Mouse (Mus musculus) heart, embryonic 11.5 days (tissue): Measurements from ENCODE around the gene 2200002J24Rik. TPM values are rescaled to one million over a fixed set of nuclear protein-coding genes. Genes with fewer than 3 reads are reported as not detected.
"Not testable (repeated sequence)": the region's sequence is repeated elsewhere in the genome, so short reads cannot be mapped to it uniquely, and the experiment has no call there.

Source experiments
- ATAC-seq: fragments of 200-750 bp; cut with Nextera tagmentation; replicated peaks from 2 replicates; pipeline ENCODE4 v1.8.0; 2017; ENCODE audit warnings: moderate library complexity; ENCODE audit not compliant: insufficient number of reproducible peaks, low FRiP score, low TSS enrichment
- H3K27ac ChIP-seq: fragments of 300-500 bp; sonication (generic); 2 replicates; pipeline ENCODE4 v1.5.1; 2014; ENCODE audit warnings: mild to moderate bottlenecking, low read depth, low read length
- H3K27me3 ChIP-seq: fragments of 300-500 bp; sonication (generic); 2 replicates; pipeline ENCODE4 v1.6.1; 2014; ENCODE audit warnings: mild to moderate bottlenecking, low read length, mixed read lengths; ENCODE audit not compliant: control insufficient read depth, insufficient read depth
- H3K36me3 ChIP-seq: fragments of 300-500 bp; sonication (generic); 2 replicates; pipeline ENCODE4 v1.6.1; 2014; ENCODE audit warnings: mild to moderate bottlenecking, low read length, moderate library complexity, mixed read lengths; ENCODE audit not compliant: control insufficient read depth, insufficient read depth
- H3K4me1 ChIP-seq: fragments of 300-500 bp; sonication (generic); 2 replicates; pipeline ENCODE4 v1.6.1; 2014; ENCODE audit warnings: low read length; ENCODE audit not compliant: control insufficient read depth, insufficient read depth
- H3K4me2 ChIP-seq: fragments of 300-500 bp; sonication (generic); 2 replicates; pipeline ENCODE4 v1.6.1; 2014; ENCODE audit warnings: mild to moderate bottlenecking, moderate library complexity
- H3K4me3 ChIP-seq: fragments of 300-500 bp; sonication (generic); 2 replicates; pipeline ENCODE4 v1.5.1; 2014; ENCODE audit warnings: low read depth, low read length
- H3K9ac ChIP-seq: fragments of 300-500 bp; sonication (generic); 2 replicates; pipeline ENCODE4 v1.6.1; 2014; ENCODE audit warnings: mild to moderate bottlenecking, low read depth, low read length, moderate library complexity
- H3K9me3 ChIP-seq: fragments of 300-500 bp; sonication (generic); replicated peaks from 2 replicates; pipeline ENCODE4 v1.6.1; 2016; ENCODE audit warnings: low read length; ENCODE audit not compliant: control insufficient read depth
- WGBS: fragments of 180-500 bp; shearing (Covaris S2); extraction: QIAGEN DNeasy Blood & Tissue Kit; methylation state at CpG from one replicate; pipeline ENCODE4 v1.1.7; 2014; ENCODE audit not compliant: insufficient replicate concordance; 5-methylcytosine and 5-hydroxymethylcytosine counted together
- polyA plus RNA-seq: library from polyadenylated mRNA; unstranded; fragments of >200 nt; fragmentation: Nextera tagmentation; extraction: Ambion mirVana; gene quantifications from 2 replicates; pipeline ENCODE4 v1.2.1, GENCODE M21; 2014

The 2200002J24Rik gene
- polyA plus RNA-seq, 1 experiment from 2014 or later: 1.6 TPM

- peak; percentile 1; the same call in 1 of the 2 replicates for ATAC-seq
- no peak overlapping the region for H3K9ac ChIP-seq
These were observed 19.0 kb downstream of the 2200002J24Rik start for GRCm38 (mm10) chr7:30717716-30718046.

GRCm38 (mm10) chr7:30719669-30720068, 20.9 kb downstream of the 2200002J24Rik start:
- Histone ChIP-seq H3K36me3 (no peaks in the 10 kb centered on the region), H3K4me3 (no peak overlapping the region), H3K9ac (no peak overlapping the region), H3K4me1 (no peaks in the 10 kb centered on the region), H3K9me3 (no peaks in the 10 kb centered on the region), H3K27ac (no peak overlapping the region), H3K27me3 (peaks cover 44% of the 10 kb centered on the region), H3K4me2 (no peak overlapping the region)
- WGBS: 90% methylated on average over 5 of the region's 5 CpGs
- ATAC-seq: no peak

More at GRCm38 (mm10) chr7:30717716-30718046, 19.0 kb downstream of the 2200002J24Rik start:
- no peaks in the 10 kb centered on the region for H3K9me3 ChIP-seq
- peak overlapping the region; percentile 26 for H3K4me3 ChIP-seq
- WGBS: 12% methylated on average over 14 of the region's 14 CpGs
- peak overlapping the region; percentile 56 for H3K4me2 ChIP-seq
- H3K4me1 ChIP-seq: no peaks in the 10 kb centered on the region
- peaks cover 46% of the 10 kb centered on the region for H3K27me3 ChIP-seq
- no peaks in the 10 kb centered on the region for H3K36me3 ChIP-seq
- H3K27ac ChIP-seq: no peak overlapping the region

GRCm38 (mm10) chr7:30721286-30721685, 22.6 kb downstream of the 2200002J24Rik start:
- Histone ChIP-seq H3K27me3 (peaks cover 30% of the 10 kb centered on the region), H3K9me3 (no peaks in the 10 kb centered on the region), H3K4me3 (no peak overlapping the region), H3K36me3 (no peaks in the 10 kb centered on the region), H3K9ac (no peak overlapping the region), H3K4me1 (no peaks in the 10 kb centered on the region), H3K27ac (no peak overlapping the region), H3K4me2 (no peak overlapping the region)
- ATAC-seq: no peak
- 80% methylated on average over 7 of the region's 7 CpGs for WGBS

- WGBS: 68% methylated on average over 6 of the region's 6 CpGs
- ATAC-seq: no peak
- Histone ChIP-seq H3K4me3 (no peak overlapping the region), H3K27me3 (peaks cover 12% of the 10 kb centered on the region; the same call in 1 of the 2 replicates), H3K9ac (no peak overlapping the region), H3K9me3 (no peaks in the 10 kb centered on the region), H3K27ac (no peak overlapping the region), H3K4me2 (no peak overlapping the region), H3K36me3 (0 out of 2 replicates have a peak, but pooled peaks cover 2% of the 10 kb centered on the region), H3K4me1 (peaks cover 3% of the 10 kb centered on the region)
These were observed 24.7 kb downstream of the 2200002J24Rik start for GRCm38 (mm10) chr7:30723274-30723953.

GRCm38 (mm10) chr7:30728214-30728613, 29.5 kb downstream of the 2200002J24Rik start:
- no peak for ATAC-seq
- Histone ChIP-seq H3K27me3 (no peaks in the 10 kb centered on the region), H3K9me3 (no peaks in the 10 kb centered on the region), H3K9ac (peak overlapping the region; percentile 92; the same call in 1 of the 2 replicates), H3K4me2 (peak overlapping the region; percentile 89), H3K4me3 (peak overlapping the region; percentile 81), H3K36me3 (peaks cover 7% of the 10 kb centered on the region; the same call in 1 of the 2 replicates), H3K4me1 (peaks cover 13% of the 10 kb centered on the region), H3K27ac (no peak overlapping the region)
- 84% methylated on average over 6 of the region's 6 CpGs for WGBS

- Histone ChIP-seq H3K9ac (peak overlapping the region; percentile 92), H3K36me3 (peaks cover 14% of the 10 kb centered on the region; the same call in 1 of the 2 replicates), H3K27ac (no peak overlapping the region), H3K4me2 (peak overlapping the region; percentile 89), H3K9me3 (no peaks in the 10 kb centered on the region), H3K4me3 (peak overlapping the region; percentile 81), H3K4me1 (peaks cover 13% of the 10 kb centered on the region), H3K27me3 (no peaks in the 10 kb centered on the region)
- ATAC-seq: peak; percentile 15; the same call in 1 of the 2 replicates
- WGBS: 7% methylated on average over 26 of the region's 26 CpGs
These were observed 30.1 kb downstream of the 2200002J24Rik start for GRCm38 (mm10) chr7:30728739-30729395.

GRCm38 (mm10) chr7:30729396-30730063, 30.8 kb downstream of the 2200002J24Rik start, which contains the start of gene Tmem147:
Gene Tmem147, minus strand, starts transcription at chr7:30729540.
- Histone ChIP-seq H3K36me3 (peaks cover 15% of the 10 kb centered on the region), H3K27ac (peak within 1 kb of the TSS; percentile 83), H3K4me2 (peak within 1 kb of the TSS; percentile 89), H3K4me1 (peaks cover 13% of the 10 kb centered on the region), H3K4me3 (peak within 1 kb of the TSS; percentile 81), H3K9me3 (no peaks in the 10 kb centered on the region), H3K9ac (peak within 1 kb of the TSS; percentile 92), H3K27me3 (no peaks in the 10 kb centered on the region)
- peak; percentile 96 for ATAC-seq
- WGBS: under 1% methylated on average over 60 of the region's 60 CpGs

GRCm38 (mm10) chr7:30730064-30730722, 31.5 kb downstream of the 2200002J24Rik start:
- peak overlapping the region; percentile 83 for H3K27ac ChIP-seq
- H3K36me3 ChIP-seq: peaks cover 18% of the 10 kb centered on the region
- WGBS: 29% methylated on average over 15 of the region's 22 CpGs
- H3K9me3 ChIP-seq, H3K27me3 ChIP-seq, ATAC-seq: not testable (repeated sequence)
- H3K4me1 ChIP-seq: peaks cover 13% of the 10 kb centered on the region
- peak overlapping the region; percentile 92 for H3K9ac ChIP-seq
- peak overlapping the region; percentile 81 for H3K4me3 ChIP-seq
- H3K4me2 ChIP-seq: peak overlapping the region; percentile 89
